Mouse (Mus musculus): ENCODE measurements at regions not wholly inside any gene's neighbourhood (a gene's known extent, or its start where the extent isn't known, plus 50 kb on each side); places are given as distances from the start of the nearest gene placed in this dataset.

- no peak for TF ChIP-seq CTCF (IDR thresholded peaks at IDR 0.05; ENCODE audit: low read depth, low read length)
- TF ChIP-seq POLR2A (IDR thresholded peaks at IDR 0.05; ENCODE audit: extremely low read depth, insufficient read depth, low read length), result no peak
These were observed 302.8 kb downstream of the Gm11361 start for GRCm38 (mm10) chr13:28560081-28560480.
